Mouse (Mus musculus) megakaryocyte, embryonic 14.5 days (primary cell): ENCODE measurements around the gene Bdnf. TPM values are rescaled to one million over a fixed set of nuclear protein-coding genes. Genes with fewer than 3 reads are reported as not detected.

Experiments
- H3K27me3 ChIP-seq: replicated peaks from 2 replicates; pipeline ENCODE3; 2012; ENCODE audit warnings: inconsistent platforms
- H3K36me3 ChIP-seq: replicated peaks from 2 replicates; pipeline ENCODE3; 2012; ENCODE audit warnings: low read length, inconsistent platforms, mixed read lengths
- H3K4me1 ChIP-seq: 2 replicates; pipeline ENCODE4 v1.6.1; 2012; ENCODE audit warnings: inconsistent platforms
- H3K4me3 ChIP-seq: replicated peaks from 2 replicates; pipeline ENCODE3; 2012; ENCODE audit warnings: moderate library complexity, mild to moderate bottlenecking, inconsistent platforms
- H3K9me3 ChIP-seq: 2 replicates; pipeline ENCODE4 v1.6.1; 2012; ENCODE audit warnings: inconsistent platforms
- FLI1 ChIP-seq: IDR thresholded peaks from 2 replicates; pipeline ENCODE4 v1.6.1; 2012; ENCODE audit warnings: low read length, inconsistent platforms, mixed read lengths
- GATA1 ChIP-seq: IDR thresholded peaks from 3 replicates; pipeline ENCODE4 v1.6.1; 2012; ENCODE audit warnings: mixed read lengths, low read length, inconsistent platforms, borderline replicate concordance
- polyA plus RNA-seq: library from polyadenylated mRNA; stranded (reverse); fragments of >175 nt; gene quantifications from 2 replicates; pipeline ENCODE4 v1.2.3, GENCODE M21; 2012; ENCODE audit warnings: low replicate concordance; ENCODE audit not compliant: insufficient read depth

Gene Bdnf
- polyA plus RNA-seq, 1 experiment: not detected

DNA sequence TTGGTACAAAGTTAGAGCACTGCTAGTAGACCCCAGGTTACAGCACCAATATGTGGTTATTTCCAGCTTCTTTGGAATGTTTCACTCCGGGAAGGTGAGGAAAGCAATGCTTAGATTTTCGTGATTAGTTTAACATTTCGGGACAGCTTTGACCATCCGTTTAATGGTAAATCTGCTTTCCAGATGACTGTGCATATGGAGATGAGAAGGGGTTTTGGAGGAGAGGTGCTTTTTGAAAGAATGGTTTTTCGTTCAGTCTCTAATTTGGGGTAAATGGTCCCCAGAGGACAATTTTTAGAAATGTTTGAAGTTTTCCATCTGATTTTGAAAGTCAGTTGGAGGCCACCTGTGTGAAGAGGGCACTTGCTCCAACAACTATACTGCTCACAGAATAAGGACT lies 29.6 kb downstream of the Bdnf start:
- H3K27me3 ChIP-seq: no peaks in the 10 kb centered on the region
- H3K4me1 ChIP-seq: no peaks in the 10 kb centered on the region
- no peaks in the 10 kb centered on the region for H3K36me3 ChIP-seq
- no peak overlapping the region for H3K4me3 ChIP-seq
- TF ChIP-seq FLI1 (no peak), GATA1 (no peak)
- H3K9me3 ChIP-seq: no peaks in the 10 kb centered on the region

DNA sequence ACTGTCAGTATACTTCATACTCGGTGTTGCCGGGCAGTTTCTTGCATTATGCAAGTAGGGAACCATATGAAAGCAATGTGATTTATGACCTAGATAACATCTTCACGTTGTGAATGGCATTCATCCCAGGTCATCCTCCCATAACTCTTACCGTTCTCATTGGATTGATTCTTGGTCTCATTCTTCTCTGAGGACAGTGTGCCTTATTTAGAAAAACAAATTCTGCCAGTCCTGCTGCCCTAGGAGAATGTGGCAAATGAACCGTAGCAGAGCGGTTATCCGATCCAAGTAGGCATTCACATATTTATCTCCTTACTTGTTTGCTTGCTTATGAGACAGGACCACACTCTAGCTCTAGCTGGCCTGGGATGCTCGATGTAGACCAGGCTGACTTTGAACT lies 32.0 kb downstream of the Bdnf start:
- H3K36me3 ChIP-seq: no peaks in the 10 kb centered on the region
- H3K9me3 ChIP-seq: no peaks in the 10 kb centered on the region
- no peaks in the 10 kb centered on the region for H3K27me3 ChIP-seq
- no peak overlapping the region for H3K4me3 ChIP-seq
- TF ChIP-seq FLI1: no peak
- TF ChIP-seq GATA1: no peak
- no peaks in the 10 kb centered on the region for H3K4me1 ChIP-seq

DNA sequence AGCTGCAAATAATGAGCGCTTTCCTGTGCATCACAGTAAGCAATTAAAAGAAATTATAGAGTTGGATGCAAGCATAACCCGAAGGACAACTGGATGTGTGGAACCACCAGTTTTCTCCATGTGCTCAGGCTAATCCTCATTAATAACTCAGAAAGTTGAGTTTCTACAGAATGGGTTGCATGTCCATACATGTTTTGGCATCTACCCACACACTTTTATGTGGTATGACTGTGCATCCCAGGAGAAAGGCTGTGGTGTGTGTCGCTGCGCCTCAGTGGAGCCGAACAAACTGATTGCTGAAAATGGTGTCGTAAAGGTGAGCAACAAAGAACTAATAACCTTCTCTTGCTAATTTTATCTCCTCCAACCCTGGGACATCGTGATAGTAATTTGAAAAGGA lies 34.8 kb downstream of the Bdnf start:
- TF ChIP-seq FLI1: no peak
- TF ChIP-seq GATA1: no peak
- Histone ChIP-seq H3K27me3 (no peaks in the 10 kb centered on the region), H3K9me3 (no peaks in the 10 kb centered on the region), H3K36me3 (no peaks in the 10 kb centered on the region), H3K4me1 (no peaks in the 10 kb centered on the region), H3K4me3 (no peak overlapping the region)

DNA sequence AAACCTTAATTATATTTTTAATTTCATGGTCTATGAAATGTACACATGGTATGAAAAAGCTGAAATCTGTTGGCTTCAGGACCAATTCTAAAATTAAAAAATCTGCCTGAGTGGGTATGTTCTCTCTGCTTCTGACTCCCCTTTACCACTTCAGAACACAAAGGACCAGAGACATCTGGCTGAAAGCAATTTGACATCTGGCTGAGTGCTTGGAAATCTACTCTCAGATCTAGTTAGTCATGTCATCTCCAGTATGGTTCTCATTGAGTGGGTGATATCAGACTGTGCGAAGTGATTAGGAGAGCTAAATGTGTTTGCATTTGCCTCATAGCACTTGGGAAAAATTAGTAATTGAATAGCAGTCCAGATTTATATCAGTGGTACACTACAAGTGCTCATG lies 36.5 kb downstream of the Bdnf start:
- no peaks in the 10 kb centered on the region for H3K9me3 ChIP-seq
- no peaks in the 10 kb centered on the region for H3K36me3 ChIP-seq
- no peak overlapping the region for H3K4me3 ChIP-seq
- no peaks in the 10 kb centered on the region for H3K27me3 ChIP-seq
- no peaks in the 10 kb centered on the region for H3K4me1 ChIP-seq
- TF ChIP-seq FLI1 (no peak), GATA1 (no peak)

DNA sequence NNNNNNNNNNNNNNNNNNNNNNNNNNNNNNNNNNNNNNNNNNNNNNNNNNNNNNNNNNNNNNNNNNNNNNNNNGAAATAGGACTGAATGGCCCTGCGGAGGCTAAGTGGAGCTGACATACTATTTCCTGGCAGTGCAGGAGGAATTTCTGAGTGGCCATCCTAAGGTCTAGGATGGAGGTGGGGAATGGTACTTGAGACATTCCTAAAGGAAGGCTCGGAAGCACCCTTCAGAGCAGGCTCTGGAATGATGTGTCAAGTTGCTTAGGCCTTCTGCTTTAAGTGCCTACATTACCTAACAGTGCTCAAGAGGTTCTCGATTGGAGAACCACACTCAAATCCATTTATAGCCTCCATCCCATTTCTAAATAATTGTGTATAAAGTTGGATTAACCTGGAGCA lies 50.8 kb downstream of the Bdnf start:
- no peaks in the 10 kb centered on the region for H3K36me3 ChIP-seq
- H3K27me3 ChIP-seq: no peaks in the 10 kb centered on the region

DNA sequence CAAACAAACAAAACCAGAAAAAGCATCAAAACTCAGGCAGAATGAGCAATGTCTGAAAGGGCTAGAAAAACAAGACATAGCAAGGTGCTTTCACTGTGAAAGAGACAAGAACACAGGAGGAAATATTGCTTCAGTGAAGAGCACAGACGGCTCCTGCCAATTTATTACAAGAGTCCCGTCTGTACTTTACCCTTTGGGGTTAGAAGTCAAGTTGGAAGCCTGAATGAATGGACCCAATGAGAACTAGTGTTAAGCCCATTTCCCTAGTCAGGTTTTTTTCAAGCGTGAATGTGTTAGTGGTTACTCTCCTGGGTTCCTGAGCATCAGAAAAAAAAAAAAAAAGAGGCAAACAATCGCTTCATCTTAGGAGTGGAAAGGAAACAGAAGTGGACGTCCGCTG lies 51.3 kb downstream of the Bdnf start:
- TF ChIP-seq FLI1 (no peak), GATA1 (no peak)
- H3K4me3 ChIP-seq: no peak overlapping the region
- no peaks in the 10 kb centered on the region for H3K36me3 ChIP-seq
- no peaks in the 10 kb centered on the region for H3K4me1 ChIP-seq
- no peaks in the 10 kb centered on the region for H3K27me3 ChIP-seq
- peaks cover 16% of the 10 kb centered on the region for H3K9me3 ChIP-seq

More for the DNA sequence above, 50.8 kb downstream of the Bdnf start:
- no peak for TF ChIP-seq FLI1
- TF ChIP-seq GATA1: no peak
- Histone ChIP-seq H3K9me3 (peaks cover 16% of the 10 kb centered on the region), H3K4me3 (no peak overlapping the region), H3K4me1 (no peaks in the 10 kb centered on the region)

DNA sequence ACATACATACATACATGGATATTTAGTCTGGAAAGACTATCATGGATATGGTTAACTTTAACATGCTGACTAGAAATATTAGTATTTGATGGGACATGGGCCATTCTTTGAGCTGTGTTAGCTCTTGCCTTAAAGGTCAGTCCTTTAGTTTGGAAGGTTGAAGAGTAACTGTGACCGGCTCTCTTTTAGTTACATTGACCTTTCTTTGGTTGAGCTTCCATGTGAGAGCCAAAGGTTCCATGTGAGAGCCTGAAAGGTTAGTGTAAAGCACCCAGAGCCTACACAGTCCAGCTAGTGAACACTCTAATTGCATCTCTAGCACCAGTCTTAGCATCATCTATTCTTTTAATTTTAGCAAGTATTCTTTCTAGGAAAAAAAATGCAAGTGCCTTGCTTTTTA lies 54.7 kb downstream of the Bdnf start:
- Histone ChIP-seq H3K36me3 (no peaks in the 10 kb centered on the region), H3K4me3 (no peak overlapping the region), H3K27me3 (no peaks in the 10 kb centered on the region), H3K9me3 (no peaks in the 10 kb centered on the region; the same call in none of the 2 replicates), H3K4me1 (no peaks in the 10 kb centered on the region)
- TF ChIP-seq GATA1: no peak
- no peak for TF ChIP-seq FLI1

DNA sequence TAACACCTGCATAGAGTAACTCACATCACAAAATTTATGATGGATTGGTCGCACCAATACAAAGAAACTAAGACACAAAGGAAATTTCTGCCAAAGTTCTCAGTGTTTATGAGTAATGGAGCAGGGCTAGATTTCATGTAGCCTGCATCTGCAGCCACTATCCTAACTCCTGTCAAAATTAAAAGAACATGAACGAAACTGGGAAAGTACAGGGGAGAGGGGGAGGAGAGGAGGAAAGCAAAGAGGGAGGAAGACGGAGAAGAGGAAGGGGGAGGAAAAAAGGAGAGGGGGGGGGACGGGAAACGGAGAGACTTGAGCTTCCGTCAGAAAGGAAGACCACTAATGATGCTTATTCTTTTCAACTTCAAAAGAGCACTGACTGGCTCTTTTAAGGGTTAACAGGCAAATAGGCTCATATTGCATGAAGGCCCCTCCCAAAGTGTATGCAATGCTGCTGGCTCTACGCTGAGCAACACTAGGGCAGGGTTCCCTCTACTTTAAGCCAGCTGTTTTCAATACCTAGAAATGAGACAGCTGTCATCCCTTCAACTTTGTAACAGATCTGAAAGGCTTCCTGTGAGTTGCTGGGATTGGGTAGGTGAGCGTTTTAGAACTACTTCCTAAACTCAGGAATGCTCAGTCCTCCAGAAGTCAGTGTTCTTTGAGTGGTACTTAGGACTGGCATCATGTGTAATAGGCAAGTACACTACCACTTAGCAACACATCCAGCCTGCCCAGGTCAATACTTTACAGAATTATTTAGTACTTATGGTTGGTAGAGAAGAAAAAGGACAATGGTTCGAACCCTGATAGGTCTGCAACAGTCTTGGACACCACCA lies 58.9 kb downstream of the Bdnf start:
- TF ChIP-seq GATA1: no peak
- no peak for TF ChIP-seq FLI1
- H3K27me3 ChIP-seq: no peaks in the 10 kb centered on the region
- H3K4me1 ChIP-seq: no peaks in the 10 kb centered on the region
- H3K9me3 ChIP-seq: peaks cover 4% of the 10 kb centered on the region; the same call in 1 of the 2 replicates
- H3K4me3 ChIP-seq: no peak overlapping the region
- H3K36me3 ChIP-seq: no peaks in the 10 kb centered on the region

DNA sequence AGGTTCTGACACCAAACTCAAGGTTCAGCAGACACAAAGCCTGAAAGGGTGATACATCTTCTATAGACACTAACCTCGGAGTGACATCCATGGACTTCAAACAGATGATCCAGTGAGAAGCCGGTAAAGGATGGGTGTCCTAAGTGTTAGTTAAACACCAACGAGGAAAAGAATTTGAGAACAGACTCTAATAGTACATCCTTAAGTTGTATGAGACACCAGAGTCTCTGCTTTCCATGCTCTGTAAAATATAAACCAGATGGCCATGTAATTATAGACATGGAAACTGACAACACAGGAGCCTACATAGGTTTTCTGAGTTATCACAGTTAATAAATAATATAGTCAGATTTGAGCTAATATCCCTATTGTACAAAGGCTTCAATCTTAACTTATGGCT lies 59.7 kb downstream of the Bdnf start:
- no peaks in the 10 kb centered on the region for H3K4me1 ChIP-seq
- TF ChIP-seq GATA1 (no peak), FLI1 (no peak)
- H3K9me3 ChIP-seq: peaks cover 4% of the 10 kb centered on the region; the same call in 1 of the 2 replicates
- H3K36me3 ChIP-seq: no peaks in the 10 kb centered on the region
- H3K27me3 ChIP-seq: no peaks in the 10 kb centered on the region
- no peak overlapping the region for H3K4me3 ChIP-seq

DNA sequence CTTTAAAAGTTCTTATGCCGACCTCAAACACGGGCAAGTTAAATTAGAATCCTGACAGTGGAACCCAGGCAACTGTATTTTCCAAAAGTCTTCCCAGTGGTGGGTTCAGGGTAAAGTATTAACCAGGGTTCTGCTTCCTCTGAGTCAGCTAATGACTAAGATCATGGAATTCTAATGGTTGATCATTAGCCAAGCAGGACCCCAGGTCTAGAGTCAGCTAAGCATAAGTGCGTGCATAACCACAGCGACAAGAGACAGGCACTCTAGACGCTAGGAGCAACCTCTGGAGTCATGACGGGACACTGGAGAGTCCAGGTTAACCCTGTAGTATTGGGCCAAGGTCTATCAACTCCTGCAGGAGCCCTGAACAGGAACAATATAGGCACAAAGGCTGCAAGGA lies 60.2 kb downstream of the Bdnf start:
- H3K4me3 ChIP-seq: no peak overlapping the region
- no peaks in the 10 kb centered on the region for H3K27me3 ChIP-seq
- H3K9me3 ChIP-seq: peaks cover 4% of the 10 kb centered on the region; the same call in 1 of the 2 replicates
- TF ChIP-seq FLI1 (no peak), GATA1 (no peak)
- no peaks in the 10 kb centered on the region for H3K4me1 ChIP-seq
- H3K36me3 ChIP-seq: no peaks in the 10 kb centered on the region

DNA sequence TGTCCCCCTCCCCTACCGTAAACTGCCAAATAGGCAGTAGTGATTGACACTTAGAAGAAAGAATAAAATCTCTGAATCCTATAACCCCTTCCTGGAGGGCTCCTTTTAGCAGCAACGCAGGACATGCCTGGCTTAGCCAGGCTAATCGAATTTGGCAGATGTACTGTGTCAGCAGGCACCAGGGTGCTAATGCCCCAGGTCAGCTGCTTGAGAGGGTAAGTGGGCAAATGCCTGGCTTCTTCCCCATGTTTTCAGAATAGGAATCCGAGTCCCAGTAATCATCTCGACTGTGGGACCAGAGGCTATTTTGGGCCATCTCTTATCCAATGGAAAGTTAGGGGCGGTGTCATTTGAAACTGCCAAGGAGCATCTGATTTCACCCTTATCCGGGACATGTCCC lies 60.8 kb downstream of the Bdnf start:
- TF ChIP-seq FLI1 (no peak), GATA1 (no peak)
- Histone ChIP-seq H3K9me3 (peaks cover 4% of the 10 kb centered on the region; the same call in 1 of the 2 replicates), H3K36me3 (no peaks in the 10 kb centered on the region), H3K4me3 (no peak overlapping the region), H3K27me3 (no peaks in the 10 kb centered on the region), H3K4me1 (no peaks in the 10 kb centered on the region)
